Mouse (Mus musculus) liver, postnatal 0 days (tissue): ENCODE results near the gene Hoxb3. TPM values are rescaled to one million over a fixed set of nuclear protein-coding genes. Genes with fewer than 3 reads are reported as not detected.
A peak's percentile ranks its signal among the peaks of the same experiment; 100 is the strongest.

ENCODE experiments used
- ATAC-seq: fragments of 200-750 bp; cut with Nextera tagmentation; 2 replicates; pipeline ENCODE4 v1.8.0; 2017; ENCODE audit warnings: mild to moderate bottlenecking, moderate library complexity
- DNase-seq: peaks from one replicate; pipeline ENCODE4 v3.0.0-alpha.2; 2016
- H3K27ac ChIP-seq: fragments of 300-500 bp; sonication (generic); 2 replicates; pipeline ENCODE4 v1.5.1; 2014; ENCODE audit warnings: antibody characterized with exemption, moderate library complexity, mild to moderate bottlenecking, low read depth
- H3K27me3 ChIP-seq: fragments of 300-500 bp; sonication (generic); 2 replicates; pipeline ENCODE4 v1.6.1; 2014; ENCODE audit warnings: low read length, control low read depth, mixed read lengths; ENCODE audit not compliant: insufficient read depth
- H3K36me3 ChIP-seq: fragments of 300-500 bp; sonication (generic); replicated peaks from 2 replicates; pipeline ENCODE4 v1.6.1; 2014; ENCODE audit warnings: mild to moderate bottlenecking, control low read depth, low read length, moderate library complexity, mixed read lengths; ENCODE audit not compliant: insufficient read depth
- H3K4me1 ChIP-seq: fragments of 300-500 bp; sonication (generic); 2 replicates; pipeline ENCODE4 v1.6.1; 2014; ENCODE audit warnings: antibody characterized with exemption, mild to moderate bottlenecking, control low read depth; ENCODE audit not compliant: insufficient read depth
- H3K4me2 ChIP-seq: fragments of 300-500 bp; sonication (generic); 2 replicates; pipeline ENCODE4 v1.6.1; 2014; ENCODE audit warnings: low read depth, mild to moderate bottlenecking, low read length, moderate library complexity, mixed read lengths
- H3K4me3 ChIP-seq: fragments of 300-500 bp; sonication (generic); 2 replicates; pipeline ENCODE4 v1.5.1; 2014; ENCODE audit warnings: low read depth, low read length
- H3K9ac ChIP-seq: fragments of 300-500 bp; sonication (generic); replicated peaks from 2 replicates; pipeline ENCODE4 v1.6.1; 2014; ENCODE audit warnings: mild to moderate bottlenecking, moderate library complexity
- H3K9me3 ChIP-seq: fragments of 300-500 bp; sonication (generic); 2 replicates; pipeline ENCODE4 v1.6.1; 2016; ENCODE audit warnings: mild to moderate bottlenecking, control low read depth, low read length, mixed read lengths
- CTCF ChIP-seq: sonication (generic); IDR thresholded peaks from 2 replicates; pipeline ENCODE4 v1.5.1; 2016; ENCODE audit warnings: antibody characterized with exemption, low read depth
- EP300 ChIP-seq: IDR thresholded peaks from 2 replicates; pipeline ENCODE4 v1.6.1; 2016; ENCODE audit warnings: antibody characterized with exemption, low read depth, mild to moderate bottlenecking
- WGBS: fragments of 180-500 bp; shearing (Covaris S2); extraction: QIAGEN DNeasy Blood & Tissue Kit; methylation state at CpG from one replicate; pipeline ENCODE4 v1.1.7; 2014; ENCODE audit not compliant: insufficient replicate concordance; 5-methylcytosine and 5-hydroxymethylcytosine counted together
- polyA plus RNA-seq: library from polyadenylated mRNA; unstranded; fragments of >200 nt; fragmentation: Nextera tagmentation; extraction: Ambion mirVana; gene quantifications from 2 replicates; pipeline ENCODE4 v1.2.1, GENCODE M21; 2015

Gene Hoxb3
- polyA plus RNA-seq, 1 experiment from 2014 or later: 0.26 TPM

- Histone ChIP-seq H3K9me3 (no peaks in the 10 kb centered on the region), H3K4me2 (no peak overlapping the region), H3K4me1 (no peaks in the 10 kb centered on the region), H3K4me3 (no peak overlapping the region), H3K36me3 (no peaks in the 10 kb centered on the region), H3K27ac (no peak overlapping the region), H3K9ac (no peak overlapping the region), H3K27me3 (peaks cover 97% of the 10 kb centered on the region)
- DNase-seq (no peak), ATAC-seq (no peak)
- TF ChIP-seq CTCF (no peak), EP300 (no peak)
- WGBS: 4% methylated on average over 12 of the region's 12 CpGs
These were observed 30.4 kb upstream of the Hoxb3 start for GRCm38 (mm10) chr11:96292565-96293301.

DNA sequence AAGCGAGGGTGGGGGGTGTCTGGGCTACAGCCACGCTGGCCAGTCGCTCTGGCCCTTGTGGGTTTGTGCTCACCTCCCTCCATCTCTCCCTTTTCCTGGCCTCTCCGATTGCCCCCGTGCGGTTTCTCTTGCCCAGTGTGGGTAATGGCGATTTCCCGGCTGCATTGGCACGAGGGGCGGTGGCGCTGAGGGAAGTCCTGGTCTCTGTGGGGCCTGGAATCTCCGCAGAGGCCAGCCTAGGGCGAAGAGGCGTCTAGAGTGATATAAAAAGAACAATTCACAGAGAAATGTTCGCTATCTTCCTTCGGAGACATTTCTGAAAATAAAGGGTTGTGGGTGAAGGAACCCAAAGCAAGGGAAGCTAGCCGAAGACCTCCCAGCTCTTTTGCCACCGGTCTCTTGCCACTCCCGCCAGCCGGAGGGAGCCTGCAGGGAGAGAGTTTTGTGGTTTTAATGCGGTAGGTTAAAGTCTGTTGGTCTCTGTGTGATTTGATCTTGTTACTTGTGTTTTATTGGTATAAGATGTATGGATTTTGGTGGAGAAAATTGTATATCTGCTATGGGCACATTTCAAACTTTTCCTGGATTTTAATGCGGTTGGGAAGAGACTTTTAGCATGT is 29.7 kb upstream of the Hoxb3 start:
- H3K9me3 ChIP-seq: no peaks in the 10 kb centered on the region
- H3K27ac ChIP-seq: no peak overlapping the region
- no peaks in the 10 kb centered on the region for H3K36me3 ChIP-seq
- no peak for ATAC-seq
- H3K4me3 ChIP-seq: no peak overlapping the region
- H3K4me1 ChIP-seq: no peaks in the 10 kb centered on the region
- H3K4me2 ChIP-seq: no peak overlapping the region
- 2% methylated on average over 22 of the region's 22 CpGs for WGBS
- DNase-seq: no peak
- no peak for TF ChIP-seq EP300
- no peak for TF ChIP-seq CTCF
- H3K9ac ChIP-seq: no peak overlapping the region
- H3K27me3 ChIP-seq: peaks cover 97% of the 10 kb centered on the region

DNA sequence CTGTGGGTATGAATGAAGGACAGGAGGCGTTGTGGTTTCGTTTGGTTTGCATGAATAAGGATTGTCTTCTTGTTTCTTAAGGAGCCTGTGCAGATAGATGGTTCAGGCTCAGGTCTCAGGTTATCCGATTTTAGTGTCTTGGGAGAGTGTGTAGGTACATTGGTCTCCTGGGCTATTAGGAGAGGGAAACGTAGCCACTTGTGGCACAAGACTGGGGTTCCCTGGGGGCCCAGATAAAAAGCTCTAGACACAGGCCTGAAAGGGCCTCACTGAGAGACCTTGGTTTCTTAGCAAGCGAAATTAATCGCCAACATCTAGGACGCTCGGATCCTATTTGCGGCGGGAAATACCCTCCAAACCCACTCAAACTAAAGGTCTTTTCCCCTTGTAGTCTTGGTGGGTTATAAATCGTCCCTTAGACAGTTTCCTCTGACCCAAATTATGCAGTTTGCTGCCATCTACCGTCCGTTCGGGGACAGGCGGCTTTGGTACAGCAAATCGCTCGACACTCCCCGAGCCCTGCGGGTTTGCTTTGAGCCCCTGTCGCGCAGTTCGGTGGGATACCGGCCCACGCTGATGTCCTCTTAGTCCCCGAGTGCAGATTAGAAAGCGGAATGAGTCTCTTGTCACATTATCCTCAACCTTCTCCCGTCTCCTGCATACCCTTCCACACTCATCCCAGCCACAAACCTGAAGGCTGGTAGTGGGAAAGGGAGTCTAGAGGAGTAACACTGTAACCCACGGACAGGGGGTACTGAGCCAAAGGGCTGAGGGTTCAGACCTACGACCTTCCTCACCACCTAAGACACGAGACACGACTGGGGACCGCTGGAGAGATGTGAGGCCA is 28.7 kb upstream of the Hoxb3 start:
- ATAC-seq (no peak), DNase-seq (peak; percentile 75)
- H3K27ac ChIP-seq: no peak overlapping the region
- TF ChIP-seq EP300 (no peak), CTCF (peak; percentile 71)
- H3K27me3 ChIP-seq: peaks cover 98% of the 10 kb centered on the region
- H3K36me3 ChIP-seq: no peaks in the 10 kb centered on the region
- no peak overlapping the region for H3K4me3 ChIP-seq
- H3K9ac ChIP-seq: no peak overlapping the region
- under 1% methylated on average over 32 of the region's 32 CpGs for WGBS
- H3K9me3 ChIP-seq: no peaks in the 10 kb centered on the region
- no peak overlapping the region for H3K4me2 ChIP-seq
- no peaks in the 10 kb centered on the region for H3K4me1 ChIP-seq

- under 1% methylated on average over 29 of the region's 30 CpGs for WGBS
- no peak for DNase-seq
- H3K4me3 ChIP-seq: no peak overlapping the region
These were observed 27.9 kb upstream of the Hoxb3 start for GRCm38 (mm10) chr11:96295092-96295835.

DNA sequence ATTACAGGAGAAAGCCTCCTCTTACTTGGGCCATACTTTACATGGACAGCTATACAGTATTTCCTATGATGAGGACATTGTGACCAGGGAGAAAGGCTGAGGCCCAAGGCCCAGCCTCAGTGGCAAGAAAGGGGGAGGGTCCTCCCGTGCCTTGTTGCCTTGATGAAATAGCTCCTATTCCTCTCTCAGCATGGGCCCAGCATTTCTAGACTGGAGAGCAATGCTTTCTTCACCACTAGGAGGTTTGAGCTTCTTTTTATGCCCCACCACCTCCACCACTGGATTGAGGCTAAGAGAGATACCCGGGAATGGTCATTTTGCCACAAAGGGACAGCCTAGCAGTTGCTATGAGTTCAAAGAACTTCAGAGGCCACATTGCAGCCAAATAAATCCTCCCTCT is 26.1 kb upstream of the Hoxb3 start:
- no peak overlapping the region for H3K4me2 ChIP-seq
- H3K36me3 ChIP-seq: no peaks in the 10 kb centered on the region
- H3K4me3 ChIP-seq: no peak overlapping the region
- no peak for TF ChIP-seq EP300
- no peak for TF ChIP-seq CTCF
- DNase-seq (no peak), ATAC-seq (no peak)
- H3K27ac ChIP-seq: no peak overlapping the region
- H3K4me1 ChIP-seq: no peaks in the 10 kb centered on the region
- 20% methylated on average over 2 of the region's 2 CpGs for WGBS
- peaks cover 100% of the 10 kb centered on the region for H3K27me3 ChIP-seq
- H3K9me3 ChIP-seq: no peaks in the 10 kb centered on the region
- no peak overlapping the region for H3K9ac ChIP-seq

More at GRCm38 (mm10) chr11:96295092-96295835, 27.9 kb upstream of the Hoxb3 start:
- TF ChIP-seq CTCF (no peak), EP300 (no peak)
- no peaks in the 10 kb centered on the region for H3K36me3 ChIP-seq
- no peaks in the 10 kb centered on the region for H3K4me1 ChIP-seq
- no peak overlapping the region for H3K9ac ChIP-seq
- no peak for ATAC-seq
- H3K4me2 ChIP-seq: no peak overlapping the region
- peaks cover 98% of the 10 kb centered on the region for H3K27me3 ChIP-seq
- H3K9me3 ChIP-seq: no peaks in the 10 kb centered on the region
- no peak overlapping the region for H3K27ac ChIP-seq

DNA sequence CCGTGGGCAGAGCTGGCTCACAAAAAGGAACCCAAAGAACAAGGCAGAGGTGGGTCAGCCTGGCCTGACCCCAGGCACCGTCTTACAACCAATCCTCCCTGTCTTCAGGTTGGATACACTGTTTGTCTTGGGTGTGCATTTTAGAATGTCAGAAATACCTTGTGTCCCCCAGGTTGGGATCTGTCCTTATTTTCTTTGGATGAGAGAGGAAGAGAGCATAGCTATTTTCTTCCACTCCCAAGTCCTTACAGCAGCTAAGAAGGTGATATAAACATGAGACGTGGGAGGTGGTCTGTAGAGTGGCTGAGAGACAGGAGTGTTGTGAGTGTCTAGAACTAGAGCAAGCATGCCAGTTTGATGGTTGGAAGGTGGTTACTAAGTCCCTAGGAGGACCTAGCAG is 25.7 kb upstream of the Hoxb3 start:
- Histone ChIP-seq H3K9ac (no peak overlapping the region), H3K27me3 (peaks cover 100% of the 10 kb centered on the region), H3K27ac (no peak overlapping the region), H3K9me3 (no peaks in the 10 kb centered on the region), H3K36me3 (no peaks in the 10 kb centered on the region), H3K4me2 (no peak overlapping the region), H3K4me3 (no peak overlapping the region), H3K4me1 (no peaks in the 10 kb centered on the region)
- ATAC-seq (no peak), DNase-seq (no peak)
- 38% methylated on average over 3 of the region's 3 CpGs for WGBS
- no peak for TF ChIP-seq EP300
- TF ChIP-seq CTCF: no peak
